ENCODE assay signal across 7 mouse cellular contexts in genomic region chr8:83442243-83443051, GRCm38 (mm10). TPM values are rescaled to one million over a fixed set of nuclear protein-coding genes. Genes with fewer than 3 reads are reported as not detected.
A peak's percentile ranks its signal among the peaks of the same experiment; 100 is the strongest.
DNase-seq lines count a peak whose midpoint lies in the region; ATAC-seq lines count a peak whose summit lies in the region.

No protein-coding gene starts in this region.

- peak overlapping the region; percentile 90 for H3K9ac ChIP-seq in embryonic facial prominence, embryonic 12.5 days
- H3K9ac ChIP-seq in limb, embryonic 11.5 days (ENCODE audit: low read length), result peak overlapping the region; percentile 92
- H3K9ac ChIP-seq in midbrain, embryonic 14.5 days (replicated peaks; ENCODE audit: low read length), result peak overlapping the region; percentile 95

- DNase-seq in adrenal gland, postnatal 25 days, result peak; percentile 100
- DNase-seq in heart, adult 11 months, result peak; percentile 100
- peak; percentile 93 for DNase-seq in kidney, adult 18-20 months
- peak; percentile 98 for DNase-seq in limb, embryonic 11.5 days (ENCODE audit: low spot score)
- DNase-seq in midbrain, embryonic 14.5 days, result peak; percentile 100
- peak; percentile 93 to 95 for DNase-seq in spleen, adult 18-20 months

- H3K27ac ChIP-seq in embryonic facial prominence, embryonic 12.5 days, result peak overlapping the region; percentile 91
- peak overlapping the region; percentile 76 for H3K27ac ChIP-seq in limb, embryonic 11.5 days (replicated peaks; ENCODE audit: low read depth, low read length)
- H3K27ac ChIP-seq in midbrain, embryonic 14.5 days (replicated peaks; ENCODE audit: low read depth, low read length), result peak overlapping the region; percentile 94

- H3K27me3 ChIP-seq in embryonic facial prominence, embryonic 12.5 days, result no peaks in the 10 kb centered on the region
- no peaks in the 10 kb centered on the region for H3K27me3 ChIP-seq in limb, embryonic 11.5 days (ENCODE audit: control insufficient read depth, insufficient read depth, low read length)
- H3K27me3 ChIP-seq in midbrain, embryonic 14.5 days (ENCODE audit: control insufficient read depth, insufficient read depth, low read length), result no peaks in the 10 kb centered on the region

- peaks cover 12% of the 10 kb centered on the region for H3K4me1 ChIP-seq in embryonic facial prominence, embryonic 12.5 days
- 0 out of 2 replicates have a peak, but pooled peaks cover 2% of the 10 kb centered on the region for H3K4me1 ChIP-seq in limb, embryonic 11.5 days (ENCODE audit: control insufficient read depth, insufficient read depth, low read length)
- peaks cover 23% of the 10 kb centered on the region for H3K4me1 ChIP-seq in midbrain, embryonic 14.5 days (ENCODE audit: control insufficient read depth, insufficient read depth, low read length)

- WGBS in embryonic facial prominence, embryonic 12.5 days, result under 1% methylated on average over 61 of the region's 64 CpGs
- WGBS in limb, embryonic 11.5 days, result under 1% methylated on average over 42 of the region's 64 CpGs
- WGBS in midbrain, embryonic 14.5 days, result under 1% methylated on average over 64 of the region's 64 CpGs

- 0 out of 2 replicates have a peak, but pooled peaks cover 5% of the 10 kb centered on the region for H3K36me3 ChIP-seq in embryonic facial prominence, embryonic 12.5 days
- no peaks in the 10 kb centered on the region for H3K36me3 ChIP-seq in limb, embryonic 11.5 days (ENCODE audit: control insufficient read depth, insufficient read depth, low read length)
- H3K36me3 ChIP-seq in midbrain, embryonic 14.5 days (ENCODE audit: control insufficient read depth, insufficient read depth, low read length), result peaks cover 5% of the 10 kb centered on the region

- H3K4me3 ChIP-seq in embryonic facial prominence, embryonic 12.5 days, result peak overlapping the region; percentile 72
- peak overlapping the region; percentile 91 for H3K4me3 ChIP-seq in limb, embryonic 11.5 days (ENCODE audit: low read depth, low read length)
- peak overlapping the region; percentile 91 for H3K4me3 ChIP-seq in midbrain, embryonic 14.5 days (replicated peaks; ENCODE audit: low read depth, low read length)

- peak; percentile 99 for ATAC-seq in embryonic facial prominence, embryonic 12.5 days (ENCODE audit: insufficient number of reproducible peaks, insufficient read depth, low FRiP score, low TSS enrichment)
- peak; percentile 100 for ATAC-seq in limb, embryonic 11.5 days (ENCODE audit: insufficient number of reproducible peaks, low FRiP score, low TSS enrichment, low read depth)
- peak; percentile 100 for ATAC-seq in midbrain, embryonic 14.5 days (ENCODE audit: low FRiP score, low TSS enrichment)

- H3K9me3 ChIP-seq in embryonic facial prominence, embryonic 12.5 days, result no peaks in the 10 kb centered on the region
- H3K9me3 ChIP-seq in limb, embryonic 11.5 days (ENCODE audit: control insufficient read depth, low read length), result no peaks in the 10 kb centered on the region
- no peaks in the 10 kb centered on the region for H3K9me3 ChIP-seq in midbrain, embryonic 14.5 days (ENCODE audit: control insufficient read depth, low read length)

- peak overlapping the region; percentile 59 for H3K4me2 ChIP-seq in embryonic facial prominence, embryonic 12.5 days (replicated peaks)
- H3K4me2 ChIP-seq in limb, embryonic 11.5 days (ENCODE audit: low read depth, severe bottlenecking), result peak overlapping the region; percentile 65
- H3K4me2 ChIP-seq in midbrain, embryonic 14.5 days (ENCODE audit: low read length), result peak overlapping the region; percentile 83

RNA-seq across cellular contexts. Expression of gene Scoc, which starts 15.7 kb away (rescaled TPM):
- total RNA-seq in adrenal gland, postnatal 25 days (2021), result 62.3 and 76.3 TPM in 2 replicates
- polyA plus RNA-seq in embryonic facial prominence, embryonic 12.5 days (2016; fragmentation: Nextera tagmentation; extraction: Ambion mirVana), result 120 and 124 TPM in 2 replicates
- 117 and 124 TPM in 2 replicates for polyA plus RNA-seq in limb, embryonic 11.5 days (2014; fragmentation: Nextera tagmentation; extraction: Ambion mirVana)
- 278 and 296 TPM in 2 replicates for polyA plus RNA-seq in midbrain, embryonic 14.5 days (2014; fragmentation: Nextera tagmentation; extraction: Ambion mirVana)

RNA-seq across cellular contexts. Expression of gene Clgn, which starts 52.8 kb away (rescaled TPM):
- 0.18 TPM in 1 of 2 replicates, not detected in the other for total RNA-seq in adrenal gland, postnatal 25 days (2021)
- 3.5 and 4.2 TPM in 2 replicates for polyA plus RNA-seq in embryonic facial prominence, embryonic 12.5 days (2016; fragmentation: Nextera tagmentation; extraction: Ambion mirVana)
- 2.5 and 2.7 TPM in 2 replicates for polyA plus RNA-seq in limb, embryonic 11.5 days (2014; fragmentation: Nextera tagmentation; extraction: Ambion mirVana)
- 7.7 and 10.2 TPM in 2 replicates for polyA plus RNA-seq in midbrain, embryonic 14.5 days (2014; fragmentation: Nextera tagmentation; extraction: Ambion mirVana)

Comparison
In these comparisons a context has a peak if more than half of its experiments do, and no peak if none do; other contexts are left out.
1. Peak in every context shown above with its lines: DNase-seq, ATAC-seq, H3K4me3 ChIP-seq and H3K27ac ChIP-seq.